Mouse (Mus musculus) CD8-positive naive resting alpha-beta T cell, adult 57 days (primary cell): Measurements from ENCODE around the gene Mapk6. TPM values are rescaled to one million over a fixed set of nuclear protein-coding genes. Genes with fewer than 3 reads are reported as not detected.

Source experiments
- total RNA-seq: library from RNA; stranded (reverse); gene quantifications from one replicate; pipeline ENCODE4 v1.2.4, GENCODE M21; 2023

The Mapk6 gene
- total RNA-seq, result 53.2 TPM

GRCm38 (mm10) chr9:75409852-75410378, at the start of gene Mapk6:
Gene Mapk6, minus strand, starts transcription at chr9:75410005.

GRCm38 (mm10) chr9:75440796-75441666, 31.2 kb upstream of the Mapk6 start, which contains the start of gene Leo1:
Gene Leo1, plus strand, starts transcription at chr9:75441524.

GRCm38 (mm10) chr9:75347458-75347857, 62.3 kb downstream of the Mapk6 start, which contains the start of gene Bcl2l10:
Gene Bcl2l10, plus strand, starts transcription at chr9:75347758.

Other genes starting within 250 kb of the Mapk6 start
- 0.64 TPM for gene Myo5c, start 178.0 kb downstream of the Mapk6 start, total RNA-seq
- 2.7 TPM for gene Gnb5, start 103.7 kb downstream of the Mapk6 start, total RNA-seq
- not detected for gene Bcl2l10, start 62.2 kb downstream of the Mapk6 start, total RNA-seq
- gene Leo1, start 31.5 kb upstream of the Mapk6 start, total RNA-seq, result 17.8 TPM
- 209 TPM for gene Tmod3, start 149.7 kb upstream of the Mapk6 start, total RNA-seq
- gene Tmod2, start 201.3 kb upstream of the Mapk6 start, total RNA-seq, result 0.18 TPM
- 4.3 TPM for gene Lysmd2, start 215.7 kb upstream of the Mapk6 start, total RNA-seq